Comparison of ENCODE assay signal across 9 mouse cellular contexts in genomic region chr14:56888416-56888815, GRCm38 (mm10). TPM values are rescaled to one million over a fixed set of nuclear protein-coding genes. Genes with fewer than 3 reads are reported as not detected.
DNase-seq lines count a peak whose midpoint lies in the region; ATAC-seq and TF ChIP-seq lines count a peak whose summit lies in the region.
"Had no signal": no experiment of that assay in that cellular context is flagged by ENCODE, and none has a peak within 500 bp of the region (broad histone marks: within the 10 kb centered on the region; RNA-seq: fewer than 3 reads in every experiment).

No protein-coding gene starts in this region.

- peak overlapping the region; percentile 94 for H3K4me3 ChIP-seq in lung, embryonic 15.5 days
- H3K4me3 ChIP-seq in forebrain, embryonic 16.5 days (replicated peaks; ENCODE audit: low read length), result peak overlapping the region; percentile 89
- H3K4me3 ChIP-seq in limb, embryonic 14.5 days (replicated peaks; ENCODE audit: low read length), result peak overlapping the region; percentile 84
- H3K4me3 ChIP-seq in neural tube, embryonic 15.5 days (replicated peaks), result peak overlapping the region; percentile 64

- H3K9ac ChIP-seq in lung, embryonic 15.5 days, result no peak overlapping the region
- no peak overlapping the region for H3K9ac ChIP-seq in forebrain, embryonic 16.5 days (replicated peaks; ENCODE audit: low read depth, low read length)
- H3K9ac ChIP-seq in limb, embryonic 14.5 days (ENCODE audit: low read depth, low read length, severe bottlenecking), result no peak overlapping the region
- H3K9ac ChIP-seq in neural tube, embryonic 15.5 days (replicated peaks), result no peak overlapping the region

- H3K27ac ChIP-seq in lung, embryonic 15.5 days, result no peak overlapping the region
- H3K27ac ChIP-seq in forebrain, embryonic 16.5 days (ENCODE audit: low read length), result no peak overlapping the region
- H3K27ac ChIP-seq in limb, embryonic 14.5 days (replicated peaks; ENCODE audit: low read depth, low read length), result no peak overlapping the region
- H3K27ac ChIP-seq in neural tube, embryonic 15.5 days (replicated peaks), result no peak overlapping the region

- 82% methylated on average over 2 of the region's 2 CpGs for WGBS in lung, embryonic 15.5 days
- WGBS in forebrain, embryonic 16.5 days, result 77% methylated on average over 2 of the region's 2 CpGs
- WGBS in limb, embryonic 14.5 days, result 70% methylated on average over 2 of the region's 2 CpGs
- WGBS in neural tube, embryonic 15.5 days, result 76% methylated on average over 2 of the region's 2 CpGs

- peaks cover 10% of the 10 kb centered on the region for H3K4me1 ChIP-seq in lung, embryonic 15.5 days
- H3K4me1 ChIP-seq in forebrain, embryonic 16.5 days (replicated peaks; ENCODE audit: control insufficient read depth, insufficient read depth, low read length), result peaks cover 20% of the 10 kb centered on the region
- H3K4me1 ChIP-seq in limb, embryonic 14.5 days (ENCODE audit: control insufficient read depth, insufficient read depth, low read length), result peaks cover 5% of the 10 kb centered on the region; the same call in 1 of the 2 replicates
- H3K4me1 ChIP-seq in neural tube, embryonic 15.5 days, result peaks cover 32% of the 10 kb centered on the region

- H3K36me3 ChIP-seq in lung, embryonic 15.5 days, result peaks cover 13% of the 10 kb centered on the region; the same call in 1 of the 2 replicates
- H3K36me3 ChIP-seq in forebrain, embryonic 16.5 days (ENCODE audit: control insufficient read depth, insufficient read depth), result peaks cover 4% of the 10 kb centered on the region; the same call in 1 of the 2 replicates
- H3K36me3 ChIP-seq in limb, embryonic 14.5 days (ENCODE audit: control insufficient read depth, insufficient read depth, low read length), result peaks cover 42% of the 10 kb centered on the region
- peaks cover 3% of the 10 kb centered on the region; the same call in 1 of the 2 replicates for H3K36me3 ChIP-seq in neural tube, embryonic 15.5 days

- no peaks in the 10 kb centered on the region for H3K9me3 ChIP-seq in lung, embryonic 15.5 days
- H3K9me3 ChIP-seq in forebrain, embryonic 16.5 days (ENCODE audit: control insufficient read depth, low read length), result no peaks in the 10 kb centered on the region
- no peaks in the 10 kb centered on the region for H3K9me3 ChIP-seq in limb, embryonic 14.5 days (ENCODE audit: control insufficient read depth, low read length)
- no peaks in the 10 kb centered on the region for H3K9me3 ChIP-seq in neural tube, embryonic 15.5 days (replicated peaks)

- no peak for DNase-seq in lung, postnatal 25 days (ENCODE audit: low spot score)
- no peak for DNase-seq in limb, embryonic 14.5 days (ENCODE audit: low spot score)
- DNase-seq in testis, postnatal 14 days (ENCODE audit: low spot score), result no peak
- DNase-seq in spleen, postnatal 14 days (ENCODE audit: low spot score in 2 of 2), result no peak
- no peak for DNase-seq in urinary bladder, adult 18-20 months (ENCODE audit: low spot score in 2 of 2)

- TF ChIP-seq POLR2A in limb, embryonic 14.5 days (IDR thresholded peaks at IDR 0.05; ENCODE audit: borderline replicate concordance, extremely low read depth, insufficient read depth, insufficient read length), result no peak

- ATAC-seq in lung, embryonic 15.5 days (ENCODE audit: borderline replicate concordance, extremely low read depth, low FRiP score, low TSS enrichment), result no peak
- no peak for ATAC-seq in forebrain, embryonic 16.5 days
- ATAC-seq in limb, embryonic 14.5 days (ENCODE audit: low FRiP score, low read depth), result no peak
- no peak for ATAC-seq in neural tube, embryonic 15.5 days (ENCODE audit: low FRiP score)

- H3K27me3 ChIP-seq in lung, embryonic 15.5 days, result no peaks in the 10 kb centered on the region
- H3K27me3 ChIP-seq in forebrain, embryonic 16.5 days (replicated peaks; ENCODE audit: control insufficient read depth, insufficient read depth, low read length), result no peaks in the 10 kb centered on the region
- no peaks in the 10 kb centered on the region for H3K27me3 ChIP-seq in limb, embryonic 14.5 days (ENCODE audit: control insufficient read depth, insufficient read depth, low read length)
- no peaks in the 10 kb centered on the region for H3K27me3 ChIP-seq in neural tube, embryonic 15.5 days (replicated peaks)
- H3K27me3 ChIP-seq: Patski had no signal

- H3K4me2 ChIP-seq in lung, embryonic 15.5 days, result peak overlapping the region; percentile 56
- peak overlapping the region; percentile 72 for H3K4me2 ChIP-seq in forebrain, embryonic 16.5 days (ENCODE audit: low read length)
- peak overlapping the region; percentile 48 for H3K4me2 ChIP-seq in limb, embryonic 14.5 days (replicated peaks; ENCODE audit: low read depth, low read length, severe bottlenecking)
- peak overlapping the region; percentile 68 for H3K4me2 ChIP-seq in neural tube, embryonic 15.5 days

RNA-seq across cellular contexts. Expression of gene Zmym2, which starts 2.0 kb away (rescaled TPM):
- polyA plus RNA-seq in lung, embryonic 15.5 days (2015; fragmentation: Nextera tagmentation; extraction: Ambion mirVana), result 39.1 and 41.0 TPM in 2 replicates
- polyA plus RNA-seq in forebrain, embryonic 16.5 days (2015; fragmentation: Nextera tagmentation; extraction: Ambion mirVana), result 75.6 and 80.0 TPM in 2 replicates
- 29.8 and 50.8 TPM in 2 replicates for polyA plus RNA-seq in limb, embryonic 14.5 days (2012; rRNA removed)
- 39.1 and 40.8 TPM in 2 replicates for polyA plus RNA-seq in limb, embryonic 14.5 days (2014; fragmentation: Nextera tagmentation; extraction: Ambion mirVana)
- 47.3 and 47.8 TPM in 2 replicates for polyA plus RNA-seq in neural tube, embryonic 15.5 days (2015; fragmentation: Nextera tagmentation; extraction: Ambion mirVana)
